Mouse (Mus musculus): ENCODE measurements at regions not wholly inside any gene's neighbourhood (a gene's known extent, or its start where the extent isn't known, plus 50 kb on each side); places are given as distances from the start of the nearest gene placed in this dataset.

- DNase-seq: peak in 1 of 2 experiments; percentile 21
Measured at GRCm38 (mm10) chr12:44674541-44674940, 345.9 kb downstream of the Nrcam start.

GRCm38 (mm10) chr12:44675003-44675402 lies 346.3 kb downstream of the Nrcam start:
- intact Hi-C loops (cut with DNase I): no loop called here
- DNase-seq: no peak

More at GRCm38 (mm10) chr12:44674541-44674940, 345.9 kb downstream of the Nrcam start:
- intact Hi-C loops (cut with DNase I): loop anchor here (5.0 kb wide), 1 partner anchor 513 kb away; no protein-coding TSS in a partner anchor
